Mouse (Mus musculus): Measurements from ENCODE around the gene Mrvi1. TPM values are rescaled to one million over a fixed set of nuclear protein-coding genes. Genes with fewer than 3 reads are reported as not detected.

Mrvi1 gene
- total RNA-seq, 1 experiment = 0.27 TPM

- TF ChIP-seq ZNF384 (IDR thresholded peaks at IDR 0.05; ENCODE audit: low read depth, low read length) (no peak), HCFC1 (IDR thresholded peaks at IDR 0.05; ENCODE audit: borderline replicate concordance, insufficient read depth, low read length) (no peak), MAFK (IDR thresholded peaks at IDR 0.05; ENCODE audit: insufficient read depth, low read depth, low read length) (no peak), CHD2 (IDR thresholded peaks at IDR 0.05; ENCODE audit: low read depth, low read length) (no peak), ZC3H11A (IDR thresholded peaks at IDR 0.05; ENCODE audit: borderline replicate concordance, low read depth, low read length) (no peak)
- no peaks in the 10 kb centered on the region for H3K9me3 ChIP-seq (ENCODE audit: control insufficient read depth, insufficient read depth, low read depth, low read length)
- H3K27ac ChIP-seq (ENCODE audit: insufficient read depth, low read depth, low read length, poor library complexity, severe bottlenecking) = no peak overlapping the region
- in situ Hi-C loops (cut with MboI; ENCODE audit: low sequenced_read_pairs in 2 of 2, unreplicated experiment in 2 of 2) = no loop called here
- H3K9ac ChIP-seq (ENCODE audit: insufficient read depth, low read depth, low read length, poor library complexity, severe bottlenecking) = no peak overlapping the region
- no peak for DNase-seq (ENCODE audit: low read depth, low spot score)
- no peak overlapping the region for H3K4me3 ChIP-seq (ENCODE audit: insufficient read depth in 1 of 2, low read depth in 1 of 2, low read length in 2 of 2, poor library complexity in 1 of 2, severe bottlenecking in 1 of 2)
- H3K36me3 ChIP-seq (ENCODE audit: control insufficient read depth, insufficient read depth, low read length, poor library complexity, severe bottlenecking) = no peaks in the 10 kb centered on the region
- H3K4me1 ChIP-seq (ENCODE audit: control insufficient read depth in 2 of 2, insufficient read depth in 2 of 2, low read length in 2 of 2, poor library complexity in 1 of 2) = no peaks in the 10 kb centered on the region
These were observed 130.6 kb downstream of the Mrvi1 start for GRCm38 (mm10) chr7:110851541-110852203.

- H3K4me3 ChIP-seq (ENCODE audit: insufficient read depth in 1 of 2, low read depth in 1 of 2, low read length in 2 of 2, poor library complexity in 1 of 2, severe bottlenecking in 1 of 2) = no peak overlapping the region
- H3K4me1 ChIP-seq (ENCODE audit: control insufficient read depth in 2 of 2, insufficient read depth in 2 of 2, low read length in 2 of 2, poor library complexity in 1 of 2) = no peaks in the 10 kb centered on the region
- H3K36me3 ChIP-seq (ENCODE audit: control insufficient read depth, insufficient read depth, low read length, poor library complexity, severe bottlenecking) = no peaks in the 10 kb centered on the region
- no peak overlapping the region for H3K9ac ChIP-seq (ENCODE audit: insufficient read depth, low read depth, low read length, poor library complexity, severe bottlenecking)
- no peak for DNase-seq (ENCODE audit: low read depth, low spot score)
- H3K9me3 ChIP-seq (ENCODE audit: control insufficient read depth, insufficient read depth, low read depth, low read length) = no peaks in the 10 kb centered on the region
- in situ Hi-C loops (cut with MboI; ENCODE audit: low sequenced_read_pairs in 2 of 2, unreplicated experiment in 2 of 2) = no loop called here
- H3K27ac ChIP-seq (ENCODE audit: insufficient read depth, low read depth, low read length, poor library complexity, severe bottlenecking) = no peak overlapping the region
- no peak for TF ChIP-seq MAFK (IDR thresholded peaks at IDR 0.05; ENCODE audit: insufficient read depth, low read depth, low read length)
- no peak for TF ChIP-seq ZNF384 (IDR thresholded peaks at IDR 0.05; ENCODE audit: low read depth, low read length)
- no peak for TF ChIP-seq ZC3H11A (IDR thresholded peaks at IDR 0.05; ENCODE audit: borderline replicate concordance, low read depth, low read length)
- TF ChIP-seq CHD2 (IDR thresholded peaks at IDR 0.05; ENCODE audit: low read depth, low read length) = no peak
- no peak for TF ChIP-seq HCFC1 (IDR thresholded peaks at IDR 0.05; ENCODE audit: borderline replicate concordance, insufficient read depth, low read length)
These were observed 133.9 kb downstream of the Mrvi1 start for GRCm38 (mm10) chr7:110848371-110848770.

- Histone ChIP-seq H3K9ac (ENCODE audit: insufficient read depth, low read depth, low read length, poor library complexity, severe bottlenecking) (no peak overlapping the region), H3K27ac (ENCODE audit: insufficient read depth, low read depth, low read length, poor library complexity, severe bottlenecking) (no peak overlapping the region), H3K4me1 (ENCODE audit: control insufficient read depth in 2 of 2, insufficient read depth in 2 of 2, low read length in 2 of 2, poor library complexity in 1 of 2) (no peaks in the 10 kb centered on the region), H3K4me3 (ENCODE audit: insufficient read depth in 1 of 2, low read depth in 1 of 2, low read length in 2 of 2, poor library complexity in 1 of 2, severe bottlenecking in 1 of 2) (no peak overlapping the region), H3K36me3 (ENCODE audit: control insufficient read depth, insufficient read depth, low read length, poor library complexity, severe bottlenecking) (no peaks in the 10 kb centered on the region), H3K9me3 (ENCODE audit: control insufficient read depth, insufficient read depth, low read depth, low read length) (no peaks in the 10 kb centered on the region)
- in situ Hi-C loops (cut with MboI; ENCODE audit: low sequenced_read_pairs in 2 of 2, unreplicated experiment in 2 of 2) = no loop called here
- TF ChIP-seq ZNF384 (IDR thresholded peaks at IDR 0.05; ENCODE audit: low read depth, low read length) (no peak), ZC3H11A (IDR thresholded peaks at IDR 0.05; ENCODE audit: borderline replicate concordance, low read depth, low read length) (no peak), HCFC1 (IDR thresholded peaks at IDR 0.05; ENCODE audit: borderline replicate concordance, insufficient read depth, low read length) (no peak), CHD2 (IDR thresholded peaks at IDR 0.05; ENCODE audit: low read depth, low read length) (no peak), MAFK (IDR thresholded peaks at IDR 0.05; ENCODE audit: insufficient read depth, low read depth, low read length) (no peak)
- no peak for DNase-seq (ENCODE audit: low read depth, low spot score)
These were observed 134.9 kb downstream of the Mrvi1 start for GRCm38 (mm10) chr7:110847321-110847720.

- H3K4me1 ChIP-seq (ENCODE audit: control insufficient read depth in 2 of 2, insufficient read depth in 2 of 2, low read length in 2 of 2, poor library complexity in 1 of 2) = no peaks in the 10 kb centered on the region
- H3K9me3 ChIP-seq (ENCODE audit: control insufficient read depth, insufficient read depth, low read depth, low read length) = no peaks in the 10 kb centered on the region
- TF ChIP-seq MAFK (IDR thresholded peaks at IDR 0.05; ENCODE audit: insufficient read depth, low read depth, low read length) (no peak), CHD2 (IDR thresholded peaks at IDR 0.05; ENCODE audit: low read depth, low read length) (no peak), HCFC1 (IDR thresholded peaks at IDR 0.05; ENCODE audit: borderline replicate concordance, insufficient read depth, low read length) (peak; percentile 81), ZNF384 (IDR thresholded peaks at IDR 0.05; ENCODE audit: low read depth, low read length) (peak; percentile 77), ZC3H11A (IDR thresholded peaks at IDR 0.05; ENCODE audit: borderline replicate concordance, low read depth, low read length) (peak; percentile 32; the same call in 1 of the 2 replicates)
- peak; percentile 90 for DNase-seq (ENCODE audit: low read depth, low spot score)
- in situ Hi-C loops (cut with MboI; ENCODE audit: low sequenced_read_pairs in 2 of 2, unreplicated experiment in 2 of 2) = no loop called here
- peak within 1 kb of the TSS; percentile 89 for H3K9ac ChIP-seq (ENCODE audit: insufficient read depth, low read depth, low read length, poor library complexity, severe bottlenecking)
- no peaks in the 10 kb centered on the region for H3K36me3 ChIP-seq (ENCODE audit: control insufficient read depth, insufficient read depth, low read length, poor library complexity, severe bottlenecking)
- peak within 1 kb of the TSS; percentile 25; the same call in 1 of the 2 replicates for H3K27ac ChIP-seq (ENCODE audit: insufficient read depth, low read depth, low read length, poor library complexity, severe bottlenecking)
- peak within 1 kb of the TSS; percentile 81 to 88 for H3K4me3 ChIP-seq (ENCODE audit: insufficient read depth in 1 of 2, low read depth in 1 of 2, low read length in 2 of 2, poor library complexity in 1 of 2, severe bottlenecking in 1 of 2)
These were observed 138.1 kb downstream of the Mrvi1 start, which contains the start of gene Rnf141 for GRCm38 (mm10) chr7:110843916-110844874. TSS of gene Rnf141 (minus strand) at chr7:110844457.
